In genomic region chr4:7364238-7365040, GRCm38 (mm10) we compare ENCODE assay signal across 14 mouse cellular contexts.
DNase-seq lines count a peak whose midpoint lies in the region; ATAC-seq and TF ChIP-seq lines count a peak whose summit lies in the region.
"Had no signal": no experiment of that assay in that cellular context is flagged by ENCODE, and none has a peak within 500 bp of the region (broad histone marks: within the 10 kb centered on the region; RNA-seq: fewer than 3 reads in every experiment).

No protein-coding gene starts in this region.

- no peak for DNase-seq in forebrain, embryonic 11.5 days (ENCODE audit: low spot score)
- no peak for DNase-seq in forebrain, embryonic 10.5 days (ENCODE audit: extremely low spot score, low spot score)
- peak; percentile 3 for DNase-seq in WW6 (ENCODE audit: low read depth, low spot score)
- DNase-seq in lung, adult 2 months = no peak
- no peak for DNase-seq in gastrocnemius, postnatal 36 days
- DNase-seq: adrenal gland, postnatal 25 days; cerebellum, adult 11-12 months; gastrocnemius, postnatal 10 days; kidney, adult 18-20 months; liver, postnatal 0 days had no signal

- peak; percentile 73 for ATAC-seq in forebrain, embryonic 11.5 days (replicated peaks; ENCODE audit: low FRiP score)
- ATAC-seq in granulocyte monocyte progenitor cell, adult 5-6 weeks (replicated peaks; ENCODE audit: poor library complexity, severe bottlenecking) = peak; percentile 35; the same call in 1 of the 2 replicates
- ATAC-seq in neutrophil, adult 5-6 weeks (ENCODE audit: extremely low read depth, insufficient number of reproducible peaks, low FRiP score, poor library complexity, severe bottlenecking) = 0 out of 2 replicates have a peak, but pooled peaks have one; percentile 30
- no peak for ATAC-seq in intestine, embryonic 16.5 days
- ATAC-seq: liver, postnatal 0 days had no signal

- no peak overlapping the region for H3K9ac ChIP-seq in forebrain, embryonic 11.5 days (ENCODE audit: low read length)
- no peak overlapping the region for H3K9ac ChIP-seq in intestine, embryonic 16.5 days (ENCODE audit: low read depth, low read length)
- H3K9ac ChIP-seq: liver, postnatal 0 days; neural tube, embryonic 15.5 days had no signal

- no peak for TF ChIP-seq CTCF in lung, adult 2 months (IDR thresholded peaks at IDR 0.05; ENCODE audit: insufficient read depth, low read length)

- no peaks in the 10 kb centered on the region for H3K36me3 ChIP-seq in forebrain, embryonic 11.5 days (ENCODE audit: control insufficient read depth, insufficient read depth, low read length)
- no peaks in the 10 kb centered on the region for H3K36me3 ChIP-seq in forebrain, embryonic 10.5 days (replicated peaks)
- no peaks in the 10 kb centered on the region for H3K36me3 ChIP-seq in intestine, embryonic 16.5 days (ENCODE audit: control insufficient read depth, insufficient read depth, low read length)
- H3K36me3 ChIP-seq: neural tube, embryonic 15.5 days had no signal

- no peaks in the 10 kb centered on the region for H3K9me3 ChIP-seq in forebrain, embryonic 11.5 days (ENCODE audit: control insufficient read depth, low read length)
- no peaks in the 10 kb centered on the region for H3K9me3 ChIP-seq in forebrain, embryonic 10.5 days
- H3K9me3 ChIP-seq in intestine, embryonic 16.5 days (ENCODE audit: control insufficient read depth, low read length) = no peaks in the 10 kb centered on the region
- H3K9me3 ChIP-seq: neural tube, embryonic 15.5 days had no signal

- no peak overlapping the region for H3K4me2 ChIP-seq in forebrain, embryonic 11.5 days (ENCODE audit: low read depth, low read length, severe bottlenecking)
- H3K4me2 ChIP-seq in intestine, embryonic 16.5 days (ENCODE audit: low read depth, low read length) = no peak overlapping the region
- H3K4me2 ChIP-seq: neural tube, embryonic 15.5 days had no signal

- intact Hi-C loops in gastrocnemius, postnatal 36 days (cut with DNase I) = no loop called here

- H3K4me3 ChIP-seq in forebrain, embryonic 11.5 days (ENCODE audit: low read depth, low read length) = no peak overlapping the region
- H3K4me3 ChIP-seq in forebrain, embryonic 10.5 days = no peak overlapping the region
- H3K4me3 ChIP-seq in intestine, embryonic 16.5 days (ENCODE audit: low read length) = no peak overlapping the region
- no peak overlapping the region for H3K4me3 ChIP-seq in lung, adult 2 months (replicated peaks; ENCODE audit: extremely low read depth, low read depth, low read length)
- H3K4me3 ChIP-seq: neural tube, embryonic 15.5 days had no signal

- WGBS in forebrain, embryonic 11.5 days = 80% methylated on average over 3 of the region's 3 CpGs
- WGBS in forebrain, embryonic 10.5 days = 88% methylated on average over 3 of the region's 3 CpGs
- 87% methylated on average over 3 of the region's 3 CpGs for WGBS in intestine, embryonic 16.5 days
- WGBS in lung, adult 2 months = 76% methylated on average over 3 of the region's 3 CpGs

- H3K27me3 ChIP-seq in forebrain, embryonic 11.5 days (ENCODE audit: control insufficient read depth, insufficient read depth, low read length) = no peaks in the 10 kb centered on the region
- H3K27me3 ChIP-seq in forebrain, embryonic 10.5 days (ENCODE audit: poor library complexity, severe bottlenecking) = no peaks in the 10 kb centered on the region
- no peaks in the 10 kb centered on the region for H3K27me3 ChIP-seq in intestine, embryonic 16.5 days (replicated peaks; ENCODE audit: control insufficient read depth, insufficient read depth, low read length)
- H3K27me3 ChIP-seq: neural tube, embryonic 15.5 days had no signal

- H3K4me1 ChIP-seq in forebrain, embryonic 11.5 days (replicated peaks; ENCODE audit: control insufficient read depth, insufficient read depth, low read length) = 0 out of 2 replicates have a peak, but pooled peaks cover 2% of the 10 kb centered on the region
- H3K4me1 ChIP-seq in forebrain, embryonic 10.5 days = peaks cover 12% of the 10 kb centered on the region
- H3K4me1 ChIP-seq in intestine, embryonic 16.5 days (ENCODE audit: control insufficient read depth, insufficient read depth, low read length) = no peaks in the 10 kb centered on the region
- no peaks in the 10 kb centered on the region for H3K4me1 ChIP-seq in lung, adult 2 months (ENCODE audit: control insufficient read depth, insufficient read depth, low read length)
- H3K4me1 ChIP-seq: neural tube, embryonic 15.5 days had no signal

- no peak overlapping the region for H3K27ac ChIP-seq in forebrain, embryonic 11.5 days (ENCODE audit: low read depth, low read length)
- no peak overlapping the region for H3K27ac ChIP-seq in forebrain, embryonic 10.5 days
- no peak overlapping the region for H3K27ac ChIP-seq in intestine, embryonic 16.5 days (ENCODE audit: low read length)
- H3K27ac ChIP-seq: neural tube, embryonic 15.5 days had no signal

- no peak for TF ChIP-seq POLR2A in lung, adult 2 months (IDR thresholded peaks at IDR 0.05; ENCODE audit: borderline replicate concordance, extremely low read depth, low read depth, low read length)
